Mouse (Mus musculus): ENCODE measurements at regions not wholly inside any gene's neighbourhood (a gene's known extent, or its start where the extent isn't known, plus 50 kb on each side); places are given as distances from the start of the nearest gene placed in this dataset.
"Not testable (repeated sequence)": the region's sequence is repeated elsewhere in the genome, so short reads cannot be mapped to it uniquely, and the experiment has no call there.

DNA sequence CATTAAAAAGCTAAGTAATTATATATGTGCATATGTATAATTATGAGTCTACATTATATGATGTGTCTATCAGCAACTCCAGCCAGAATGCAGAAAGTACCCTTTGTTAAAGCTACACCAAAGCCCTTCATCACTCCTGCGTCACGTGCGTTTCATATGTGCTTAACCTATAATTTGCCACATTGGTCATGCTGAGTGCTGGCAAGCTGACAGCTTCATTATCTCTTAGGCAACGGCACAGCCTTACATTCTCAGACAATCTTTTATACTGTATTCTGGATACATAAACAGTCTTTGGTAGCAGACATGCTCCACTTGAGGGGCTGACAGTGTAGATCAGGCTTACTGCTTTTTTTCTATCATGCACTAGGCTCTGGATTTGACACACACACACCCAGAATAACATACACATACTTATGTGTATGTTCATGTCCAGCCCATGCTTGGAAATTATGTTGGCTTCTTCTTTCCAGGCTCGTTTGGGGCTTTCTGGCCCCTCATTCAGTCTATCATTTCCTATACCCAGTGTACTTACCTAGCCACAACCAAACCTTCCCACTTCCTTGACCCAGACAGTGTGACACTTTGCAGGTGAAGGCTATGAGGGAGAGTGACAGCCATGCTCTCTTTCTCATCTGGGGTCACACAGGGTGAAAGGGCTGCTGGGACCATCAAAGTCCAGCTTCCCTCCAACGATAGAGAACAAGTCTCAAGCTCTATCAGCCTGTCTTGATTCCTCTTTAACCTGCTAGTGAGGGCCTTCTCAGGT is 692.5 kb upstream of the Intu start:
- no peak overlapping the region for H3K4me2 ChIP-seq (ENCODE audit: low read depth)
- H3K4me1 ChIP-seq (ENCODE audit: insufficient read depth), result peaks cover 12% of the 10 kb centered on the region; the same call in 1 of the 2 replicates
- no peak for TF ChIP-seq CTCF (IDR thresholded peaks at IDR 0.05; ENCODE audit: low read depth)
- 29% methylated on average over 6 of the region's 6 CpGs for WGBS
- no peaks in the 10 kb centered on the region for H3K36me3 ChIP-seq (ENCODE audit: insufficient read depth)
- no peaks in the 10 kb centered on the region for H3K9me3 ChIP-seq (ENCODE audit: low read length)
- ATAC-seq, result peak; percentile 87
- no peaks in the 10 kb centered on the region for H3K27me3 ChIP-seq (ENCODE audit: insufficient read depth, low read length)
- peak; percentile 79 for DNase-seq
- H3K27ac ChIP-seq (ENCODE audit: low read depth, low read length), result no peak overlapping the region
- H3K9ac ChIP-seq, result no peak overlapping the region
- no peak overlapping the region for H3K4me3 ChIP-seq (ENCODE audit: low read depth, low read length)

DNA sequence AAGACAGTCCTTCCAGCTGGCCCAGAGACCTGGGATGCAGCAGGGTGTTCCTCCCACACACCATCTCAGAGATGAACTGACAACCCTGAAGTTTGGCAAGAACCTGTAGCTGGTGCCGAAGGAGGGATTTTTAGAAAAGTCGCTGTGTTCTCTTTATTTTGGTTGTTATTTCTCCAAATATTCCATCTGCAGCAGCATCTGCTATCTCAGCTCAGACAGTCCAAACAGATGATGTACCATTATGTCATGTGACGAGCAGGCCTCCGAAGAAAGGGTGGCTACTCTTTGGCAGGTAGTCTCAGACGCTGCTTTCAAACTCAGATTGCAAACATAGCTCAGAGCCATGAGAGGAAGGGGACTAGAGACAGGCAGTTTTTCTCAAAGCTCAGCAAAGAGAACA is 690.1 kb upstream of the Intu start:
- Histone ChIP-seq H3K4me2 (ENCODE audit: low read depth) (no peak overlapping the region), H3K4me1 (ENCODE audit: insufficient read depth) (peaks cover 12% of the 10 kb centered on the region; the same call in 1 of the 2 replicates), H3K27me3 (ENCODE audit: insufficient read depth, low read length) (no peaks in the 10 kb centered on the region), H3K27ac (ENCODE audit: low read depth, low read length) (no peak overlapping the region), H3K36me3 (ENCODE audit: insufficient read depth) (no peaks in the 10 kb centered on the region), H3K4me3 (ENCODE audit: low read depth, low read length) (no peak overlapping the region), H3K9ac (no peak overlapping the region), H3K9me3 (ENCODE audit: low read length) (no peaks in the 10 kb centered on the region)
- peak; percentile 42; the same call in 1 of the 2 replicates for ATAC-seq
- TF ChIP-seq CTCF (IDR thresholded peaks at IDR 0.05; ENCODE audit: low read depth), result no peak
- 55% methylated on average over 5 of the region's 5 CpGs for WGBS
- DNase-seq, result peak; percentile 51

DNA sequence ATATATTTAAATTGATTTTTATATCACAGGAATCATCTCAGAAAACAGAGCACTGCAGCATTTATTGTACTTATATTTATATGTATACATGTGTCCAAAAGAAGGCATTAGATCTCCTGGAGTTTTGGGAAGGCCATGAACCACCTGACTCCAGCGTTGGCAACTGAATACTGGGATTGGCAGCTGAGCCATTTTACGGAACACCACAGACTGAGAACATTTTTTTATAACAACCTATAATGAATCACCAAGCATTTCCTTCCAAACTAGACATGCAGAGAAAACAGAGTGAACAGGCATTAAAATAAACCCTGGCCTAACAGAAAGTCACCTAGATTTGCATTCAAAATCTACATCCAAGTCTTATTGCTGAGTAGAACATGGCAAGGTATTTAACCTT is 686.0 kb upstream of the Intu start:
- 71% methylated on average over 2 of the region's 2 CpGs for WGBS

DNA sequence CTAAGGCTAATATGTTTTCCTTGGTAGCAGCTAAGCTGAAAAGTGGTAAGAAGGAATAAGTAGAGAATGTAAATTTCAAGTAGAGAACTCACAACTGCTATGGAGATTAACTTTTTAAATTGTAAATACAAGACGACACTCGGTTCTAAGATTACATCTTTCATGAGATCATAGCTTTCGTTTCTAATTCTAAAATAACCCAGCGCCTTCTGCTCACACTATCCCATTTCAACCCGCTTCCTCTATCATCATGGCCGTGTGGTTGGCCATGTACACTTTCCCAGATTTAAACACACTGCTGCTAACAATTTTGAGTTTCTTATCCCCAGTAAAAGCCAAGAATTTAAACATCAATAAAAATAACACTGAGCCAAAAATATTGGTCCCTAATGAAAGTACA is 682.3 kb upstream of the Intu start:
- no peak for DNase-seq
- no peaks in the 10 kb centered on the region for H3K27me3 ChIP-seq (ENCODE audit: insufficient read depth, low read length)
- H3K36me3 ChIP-seq (ENCODE audit: insufficient read depth), result no peaks in the 10 kb centered on the region
- WGBS, result 78% methylated on average over 6 of the region's 6 CpGs
- no peak overlapping the region for H3K9ac ChIP-seq
- peak; percentile 62; the same call in 1 of the 2 replicates for ATAC-seq
- no peak overlapping the region for H3K27ac ChIP-seq (ENCODE audit: low read depth, low read length)
- H3K9me3 ChIP-seq (ENCODE audit: low read length), result no peaks in the 10 kb centered on the region
- no peak overlapping the region for H3K4me2 ChIP-seq (ENCODE audit: low read depth)
- no peaks in the 10 kb centered on the region for H3K4me1 ChIP-seq (ENCODE audit: insufficient read depth)
- no peak for TF ChIP-seq CTCF (IDR thresholded peaks at IDR 0.05; ENCODE audit: low read depth)
- H3K4me3 ChIP-seq (ENCODE audit: low read depth, low read length), result no peak overlapping the region

More for the DNA sequence above, 686.0 kb upstream of the Intu start:
- ATAC-seq (no peak), DNase-seq (no peak)
- Histone ChIP-seq H3K9me3 (ENCODE audit: low read length) (no peaks in the 10 kb centered on the region), H3K4me3 (ENCODE audit: low read depth, low read length) (no peak overlapping the region), H3K27me3 (ENCODE audit: insufficient read depth, low read length) (no peaks in the 10 kb centered on the region), H3K9ac (no peak overlapping the region), H3K4me2 (ENCODE audit: low read depth) (no peak overlapping the region), H3K27ac (ENCODE audit: low read depth, low read length) (no peak overlapping the region), H3K4me1 (ENCODE audit: insufficient read depth) (peaks cover 6% of the 10 kb centered on the region; the same call in 1 of the 2 replicates), H3K36me3 (ENCODE audit: insufficient read depth) (no peaks in the 10 kb centered on the region)
- TF ChIP-seq CTCF (IDR thresholded peaks at IDR 0.05; ENCODE audit: low read depth), result no peak

DNA sequence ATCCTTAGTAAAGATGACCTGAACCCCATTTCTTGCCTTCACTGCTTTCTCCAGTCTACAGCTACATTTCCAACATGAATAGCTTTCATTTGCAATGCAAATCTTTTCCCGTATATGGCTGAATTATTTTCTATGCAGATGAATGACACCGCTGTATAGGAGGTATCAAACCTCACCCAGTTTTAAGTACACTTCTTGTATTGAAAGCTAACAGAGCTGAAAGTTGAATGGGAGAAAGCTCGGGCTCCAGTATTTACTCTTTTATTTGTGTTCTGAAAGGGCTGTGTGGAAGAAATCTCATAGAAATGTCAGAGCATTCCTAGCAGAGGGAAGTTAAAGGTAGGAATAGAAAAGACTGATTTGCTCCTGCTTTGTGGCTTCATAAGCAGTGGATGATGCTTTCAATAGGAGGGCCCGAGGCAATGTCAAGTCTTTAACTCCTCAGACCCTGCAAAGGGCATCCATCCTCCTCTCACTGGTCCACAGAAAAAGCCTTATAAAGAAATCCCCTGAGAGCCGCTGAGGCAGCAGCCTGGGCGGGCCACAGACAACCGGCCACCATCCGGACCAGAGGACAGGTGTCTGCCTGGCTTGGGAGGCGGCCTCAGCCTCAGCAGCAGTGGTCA is 673.8 kb upstream of the Intu start:
- 11% methylated on average over 8 of the region's 9 CpGs for WGBS
- H3K4me3 ChIP-seq (ENCODE audit: low read depth, low read length), result no peak overlapping the region
- ATAC-seq (no peak), DNase-seq (no peak)
- no peak overlapping the region; the same call in 1 of the 2 replicates for H3K4me2 ChIP-seq (ENCODE audit: low read depth)
- H3K4me1 ChIP-seq (ENCODE audit: insufficient read depth), result no peaks in the 10 kb centered on the region
- H3K27me3 ChIP-seq (ENCODE audit: insufficient read depth, low read length), result no peaks in the 10 kb centered on the region
- H3K36me3 ChIP-seq (ENCODE audit: insufficient read depth), result no peaks in the 10 kb centered on the region
- no peak overlapping the region for H3K9ac ChIP-seq
- no peak for TF ChIP-seq CTCF (IDR thresholded peaks at IDR 0.05; ENCODE audit: low read depth)
- no peak overlapping the region for H3K27ac ChIP-seq (ENCODE audit: low read depth, low read length)
- H3K9me3 ChIP-seq (ENCODE audit: low read length), result no peaks in the 10 kb centered on the region

DNA sequence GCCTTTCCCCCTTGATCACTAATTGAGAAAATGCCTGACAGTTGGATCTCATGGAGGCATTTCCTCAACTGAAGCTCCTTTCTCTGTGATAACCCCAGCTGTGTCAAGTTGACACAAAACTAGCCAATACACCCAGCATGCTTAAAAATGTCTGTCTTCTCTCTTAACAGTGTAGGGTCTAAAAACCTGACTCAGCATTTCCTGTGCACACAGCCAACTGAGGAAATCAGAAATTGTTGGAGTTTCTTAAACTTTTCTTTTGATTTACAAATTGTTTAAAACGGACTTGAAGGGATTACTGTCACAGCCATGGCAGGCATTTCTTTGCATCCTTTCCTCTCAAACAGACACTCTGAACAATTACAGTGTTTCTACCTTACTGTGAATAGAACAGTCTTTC is 655.0 kb upstream of the Intu start:
- H3K27ac ChIP-seq (ENCODE audit: low read depth, low read length); H3K9ac ChIP-seq; H3K36me3 ChIP-seq (ENCODE audit: insufficient read depth); ATAC-seq; H3K4me1 ChIP-seq (ENCODE audit: insufficient read depth); DNase-seq; H3K4me2 ChIP-seq (ENCODE audit: low read depth); H3K4me3 ChIP-seq (ENCODE audit: low read depth, low read length); H3K9me3 ChIP-seq (ENCODE audit: low read length); H3K27me3 ChIP-seq (ENCODE audit: insufficient read depth, low read length): not testable (repeated sequence)
- WGBS, result 44% methylated on average over 1 of the region's 1 CpGs

DNA sequence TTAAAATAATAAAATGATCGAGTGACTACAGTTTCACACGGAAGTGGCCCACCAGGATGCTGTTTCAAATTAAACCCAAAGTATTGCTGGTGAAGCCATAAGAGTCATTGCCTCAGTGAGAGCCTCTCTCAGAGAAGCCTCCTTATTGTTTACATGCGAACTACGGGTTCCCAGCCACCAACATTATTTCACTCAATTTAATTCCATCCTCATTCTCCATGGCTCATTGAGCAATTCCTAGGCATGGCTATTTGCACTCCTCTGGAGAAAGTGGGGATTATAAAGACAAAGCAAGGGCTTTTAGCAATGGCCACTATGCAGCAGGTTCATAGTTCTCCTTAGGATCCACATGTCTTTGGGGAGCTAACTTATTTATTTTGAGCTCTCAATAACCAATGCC is 646.7 kb upstream of the Intu start:
- no peak overlapping the region for H3K9ac ChIP-seq
- no peak overlapping the region for H3K4me2 ChIP-seq (ENCODE audit: low read depth)
- ATAC-seq (no peak), DNase-seq (no peak)
- H3K27me3 ChIP-seq (ENCODE audit: insufficient read depth, low read length), result no peaks in the 10 kb centered on the region
- H3K4me1 ChIP-seq (ENCODE audit: insufficient read depth), result no peaks in the 10 kb centered on the region
- H3K27ac ChIP-seq (ENCODE audit: low read depth, low read length), result no peak overlapping the region
- H3K4me3 ChIP-seq (ENCODE audit: low read depth, low read length), result no peak overlapping the region
- no peak for TF ChIP-seq CTCF (IDR thresholded peaks at IDR 0.05; ENCODE audit: low read depth)
- no peaks in the 10 kb centered on the region for H3K36me3 ChIP-seq (ENCODE audit: insufficient read depth)
- WGBS, result 20% methylated on average over 4 of the region's 4 CpGs
- no peaks in the 10 kb centered on the region for H3K9me3 ChIP-seq (ENCODE audit: low read length)

Data from forebrain, postnatal 0 days (tissue).